Mouse (Mus musculus) left cerebral cortex, adult 2 months (tissue): Measurements from ENCODE around the gene Ltb. TPM values are rescaled to one million over a fixed set of nuclear protein-coding genes. Genes with fewer than 3 reads are reported as not detected.

Source experiments
- DNase-seq, 2 experiments: peaks; one replicate each; pipeline ENCODE4 v3.0.0; 2021 to 2022; ENCODE audit warnings: low spot score in 2 of 2, mixed read lengths in 1 of 2; ENCODE audit errors: extremely low spot score in 1 of 2
- H3K27ac ChIP-seq: fragments of 200-600 bp; 2 replicates; pipeline ENCODE4 v1.8.1; 2022
- H3K4me3 ChIP-seq: fragments of 200-600 bp; 2 replicates; pipeline ENCODE4 v1.8.1; 2022
- CTCF ChIP-seq: fragments of 200-600 bp; IDR thresholded peaks from 2 replicates; pipeline ENCODE4 v1.8.1; 2022; ENCODE audit warnings: antibody characterized with exemption, mild to moderate bottlenecking, moderate library complexity
- intact Hi-C: fragments of 180-260 bp; cut with DNase I; formaldehyde crosslinking; loops from one replicate; pipeline ENCODE4 v1.15.1; 2025
- total RNA-seq, 2 experiments: library from RNA; stranded (reverse); gene quantifications; 2 replicates each; pipeline ENCODE4 v1.2.3; 2021

Ltb gene
- total RNA-seq, 2 experiments from 2014 or later: 0.79 to 0.86 TPM

GRCm38 (mm10) chr17:35235614-35236389 lies 41.6 kb downstream of the Ltb start, which contains the start of gene Nfkbil1:
Nfkbil1 (minus strand) TSS chr17:35235792.
- peak within 1 kb of the TSS; percentile 68 for H3K4me3 ChIP-seq
- intact Hi-C loops: loop anchor here (1.0 to 10.0 kb wide), 5 partner anchors 70 to 384 kb away; partner anchors contain the start of genes Bag6, Csnk2b, Gpank1 and Nelfe
- no peak for TF ChIP-seq CTCF
- DNase-seq: peak; percentile 86 to 88
- peak within 1 kb of the TSS; percentile 96 for H3K27ac ChIP-seq

DNA sequence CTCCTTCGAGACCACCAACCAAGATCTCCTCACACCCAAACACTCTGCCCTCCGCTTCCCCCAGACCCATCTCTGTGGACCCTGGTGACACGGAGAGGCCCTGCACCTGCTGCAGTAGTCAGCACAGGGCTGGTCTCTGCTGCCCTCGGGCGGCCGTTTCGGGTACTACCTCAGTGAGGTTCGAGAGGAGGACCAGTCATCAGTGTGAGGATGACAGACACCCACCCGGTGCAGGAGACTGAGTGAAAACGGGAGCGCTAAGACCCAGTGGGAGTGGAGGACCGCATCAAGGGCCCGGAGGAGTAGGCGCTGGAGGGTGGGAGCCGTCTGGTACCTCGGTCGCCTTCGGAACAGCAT lies 42.1 kb downstream of the Ltb start:
- H3K4me3 ChIP-seq: peak overlapping the region; percentile 68
- TF ChIP-seq CTCF: no peak; the same call in none of the 2 replicates
- peak overlapping the region; percentile 96 for H3K27ac ChIP-seq
- DNase-seq: peak; percentile 98 to 100
- intact Hi-C loops: loop anchor here (1.0 to 10.0 kb wide), 4 partner anchors 70 to 384 kb away; partner anchors contain the start of genes Csnk2b, Gpank1, Nelfe and Sapcd1

- intact Hi-C loops: loop anchor here (1.0 to 10.0 kb wide), 4 partner anchors 71 to 385 kb away; partner anchors contain the start of genes Csnk2b, Gpank1, Nelfe and Sapcd1
- Histone ChIP-seq H3K27ac (peak overlapping the region; percentile 96), H3K4me3 (peak overlapping the region; percentile 68)
- DNase-seq: no peak
- TF ChIP-seq CTCF: no peak
Observed at GRCm38 (mm10) chr17:35236996-35237395, 42.8 kb downstream of the Ltb start.

- no peak for TF ChIP-seq CTCF
- Histone ChIP-seq H3K4me3 (peak overlapping the region; percentile 68), H3K27ac (peak overlapping the region; percentile 96)
- intact Hi-C loops: loop anchor here (5.0 to 10.0 kb wide), 3 partner anchors 115 to 385 kb away; partner anchors contain the start of genes Csnk2b, Gpank1, Nelfe and Sapcd1
- no peak for DNase-seq
Observed at GRCm38 (mm10) chr17:35237504-35237903, 43.3 kb downstream of the Ltb start.

DNA sequence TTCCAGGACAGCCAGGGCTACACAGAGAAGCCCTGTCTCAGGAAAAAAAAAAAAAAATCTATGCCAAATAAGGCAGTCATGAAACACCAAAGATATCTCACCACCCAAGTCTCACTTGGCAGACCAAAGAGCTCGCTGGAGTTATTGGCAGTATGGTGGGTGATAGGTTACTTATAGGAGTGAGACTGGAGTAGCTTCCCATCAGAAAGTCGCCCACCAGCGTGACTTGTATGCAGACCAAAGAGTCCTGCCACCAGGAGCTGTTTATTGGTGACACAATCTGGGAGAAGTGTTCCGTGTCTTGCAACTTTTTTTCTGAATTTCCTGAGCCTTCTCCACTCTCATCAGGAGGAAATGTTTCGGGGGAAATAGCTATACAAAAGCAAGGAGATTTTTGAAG lies 45.5 kb downstream of the Ltb start:
- no peak for DNase-seq
- Histone ChIP-seq H3K4me3 (no peak overlapping the region), H3K27ac (peak overlapping the region; percentile 100)
- intact Hi-C loops: loop anchor here (5.0 to 10.0 kb wide), 6 partner anchors 117 to 615 kb away; partner anchors contain the start of genes Csnk2b, Ddr1, Dxo and Gpank1
- TF ChIP-seq CTCF: no peak

- DNase-seq: no peak
- peak overlapping the region; percentile 77 for H3K4me3 ChIP-seq
- intact Hi-C loops: loop anchor here (5.0 to 10.0 kb wide), 3 partner anchors 403 to 616 kb away; partner anchors contain the start of genes Ddr1, Dxo, Ppt2 and Prrt1
- no peak for TF ChIP-seq CTCF
- H3K27ac ChIP-seq: peak overlapping the region; percentile 100
Observed at GRCm38 (mm10) chr17:35240384-35241304, 46.4 kb downstream of the Ltb start.

DNA sequence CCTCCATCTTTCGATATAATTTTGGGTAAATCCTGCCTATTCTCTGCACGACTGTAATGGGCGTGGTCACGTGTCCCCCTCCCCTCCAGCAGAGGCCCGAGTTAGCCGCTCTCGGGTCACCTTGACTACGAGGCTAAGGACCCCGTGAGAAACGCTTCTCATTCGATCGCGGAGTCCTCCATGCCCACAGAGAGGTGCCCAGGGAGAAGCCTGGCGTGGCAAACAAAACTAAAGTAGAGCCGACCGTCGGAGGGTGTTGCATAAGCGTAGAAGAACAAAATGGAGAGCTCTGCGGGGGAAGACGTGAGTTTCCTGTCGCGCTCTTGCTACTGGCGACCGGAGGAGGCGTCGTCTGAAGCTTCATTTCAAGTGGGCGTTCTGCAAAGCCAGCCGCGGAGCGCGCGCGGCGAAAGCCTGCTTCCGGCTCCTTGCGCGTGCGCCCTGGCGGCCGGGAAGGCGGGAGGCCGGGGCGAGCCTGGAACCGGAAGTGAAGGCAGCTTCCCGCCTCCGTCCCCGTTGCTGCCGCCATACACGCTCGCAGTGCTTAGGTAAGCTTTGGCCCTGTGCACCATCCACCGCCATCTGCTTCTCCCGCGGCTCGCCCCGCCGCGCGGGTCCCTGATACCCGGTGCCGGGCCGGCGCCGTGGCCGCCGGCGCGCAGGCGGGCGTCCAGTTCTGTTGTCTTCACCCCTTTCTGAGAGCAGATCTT lies 47.2 kb downstream of the Ltb start, which contains the start of gene Ddx39b:
Gene Ddx39b (plus strand): TSS at position 442 of the 710 bp plus-strand sequence.
- peak within 1 kb of the TSS; percentile 100 for H3K27ac ChIP-seq
- peak within 1 kb of the TSS; percentile 77 for H3K4me3 ChIP-seq
- intact Hi-C loops: loop anchor here (5.0 to 10.0 kb wide), 3 partner anchors 404 to 617 kb away; partner anchors contain the start of genes Ddr1, Dxo, Ppt2 and Prrt1
- DNase-seq: peak; percentile 96 to 97
- peak; percentile 21 for TF ChIP-seq CTCF

DNA sequence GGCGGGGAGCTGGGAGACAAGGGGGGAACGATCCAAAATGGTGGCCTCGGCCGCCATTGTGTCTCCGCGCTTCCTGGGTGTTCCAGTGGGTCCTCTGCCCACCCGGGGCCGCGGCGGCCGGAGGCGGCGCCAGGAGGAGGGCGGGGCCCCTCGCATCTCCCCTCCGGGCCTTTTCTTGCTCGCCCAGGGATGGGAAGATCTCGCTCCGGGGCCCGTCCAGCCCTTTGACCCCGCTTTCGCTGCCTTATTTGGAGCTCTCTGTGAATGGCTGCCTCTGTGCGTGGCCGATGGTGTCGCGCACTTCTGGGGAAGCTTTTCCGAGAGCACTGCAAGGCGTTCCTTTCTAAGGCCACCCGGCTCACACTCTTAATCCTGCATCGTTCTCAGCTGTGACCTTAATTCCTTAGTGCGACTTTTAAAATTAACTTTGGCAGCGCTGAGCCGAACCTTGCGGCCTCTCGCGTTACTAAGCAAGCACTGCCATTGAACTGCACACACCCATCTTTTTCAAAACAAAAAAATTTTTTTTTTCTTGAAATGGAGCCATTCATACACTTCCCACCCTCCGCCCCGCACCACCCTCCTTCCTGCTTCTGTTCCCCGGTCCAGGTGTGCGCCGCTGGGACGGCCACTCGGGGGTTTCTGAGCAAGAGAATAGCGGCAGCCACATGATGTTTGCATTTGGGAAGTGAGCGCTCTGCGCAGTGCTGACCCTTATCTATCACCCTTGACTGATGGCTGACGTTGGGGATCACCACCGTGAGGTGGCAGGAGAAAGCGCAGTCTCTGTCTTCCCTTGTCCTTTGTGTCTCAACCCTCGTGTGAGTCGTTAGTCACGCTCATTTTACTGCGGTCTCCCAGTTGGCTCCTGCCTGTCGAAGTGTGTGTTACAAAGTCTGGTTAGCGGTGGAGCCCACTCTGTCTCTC lies 48.0 kb downstream of the Ltb start:
- peak; percentile 70 to 76 for DNase-seq
- Histone ChIP-seq H3K4me3 (peak overlapping the region; percentile 77), H3K27ac (peak overlapping the region; percentile 100)
- intact Hi-C loops: loop anchor here (5.0 to 10.0 kb wide), 3 partner anchors 405 to 617 kb away; partner anchors contain the start of genes Ddr1, Dxo, Ppt2 and Prrt1
- no peak; the same call in none of the 2 replicates for TF ChIP-seq CTCF

- intact Hi-C loops: loop anchor here (5.0 to 10.0 kb wide), 3 partner anchors 406 to 618 kb away; partner anchors contain the start of genes Ddr1, Dxo, Ppt2 and Prrt1
- Histone ChIP-seq H3K4me3 (peak overlapping the region; percentile 77), H3K27ac (peak overlapping the region; percentile 100)
- no peak; the same call in 1 of the 2 replicates for TF ChIP-seq CTCF
- peak in 1 of 2 experiments; percentile 62 for DNase-seq
Observed at GRCm38 (mm10) chr17:35243086-35243485, 48.8 kb downstream of the Ltb start.
